Mouse (Mus musculus) limb, embryonic 12.5 days (tissue): ENCODE measurements around the gene Bricd5. TPM values are rescaled to one million over a fixed set of nuclear protein-coding genes. Genes with fewer than 3 reads are reported as not detected.
A peak's percentile ranks its signal among the peaks of the same experiment; 100 is the strongest.

ENCODE experiments used
- ATAC-seq: fragments of 200-750 bp; cut with Nextera tagmentation; 2 replicates; pipeline ENCODE4 v1.8.0; 2017; ENCODE audit warnings: low read depth, moderate TSS enrichment; ENCODE audit not compliant: insufficient number of reproducible peaks, insufficient read depth, low FRiP score, low TSS enrichment
- H3K27ac ChIP-seq: fragments of 300-500 bp; sonication (generic); 2 replicates; pipeline ENCODE4 v1.5.1; 2016; ENCODE audit warnings: mild to moderate bottlenecking, moderate library complexity
- H3K27me3 ChIP-seq: fragments of 300-500 bp; sonication (generic); 2 replicates; pipeline ENCODE4 v1.6.1; 2016; ENCODE audit warnings: mild to moderate bottlenecking, moderate library complexity
- H3K36me3 ChIP-seq: fragments of 300-500 bp; sonication (generic); 2 replicates; pipeline ENCODE4 v1.6.1; 2016; ENCODE audit warnings: mild to moderate bottlenecking, moderate library complexity
- H3K4me1 ChIP-seq: fragments of 300-500 bp; sonication (generic); replicated peaks from 2 replicates; pipeline ENCODE4 v1.6.1; 2016
- H3K4me2 ChIP-seq: fragments of 300-500 bp; sonication (generic); 2 replicates; pipeline ENCODE4 v1.6.1; 2016; ENCODE audit warnings: mild to moderate bottlenecking, moderate library complexity
- H3K4me3 ChIP-seq: fragments of 300-500 bp; sonication (generic); replicated peaks from 2 replicates; pipeline ENCODE4 v1.5.1; 2016; ENCODE audit warnings: mild to moderate bottlenecking
- H3K9ac ChIP-seq: fragments of 300-500 bp; sonication (generic); replicated peaks from 2 replicates; pipeline ENCODE4 v1.6.1; 2016; ENCODE audit warnings: mild to moderate bottlenecking, moderate library complexity
- H3K9me3 ChIP-seq: fragments of 300-500 bp; sonication (generic); 2 replicates; pipeline ENCODE4 v1.6.1; 2016; ENCODE audit warnings: mild to moderate bottlenecking, moderate library complexity
- WGBS: fragments of 180-500 bp; shearing (Covaris S2); methylation state at CpG from one replicate; pipeline ENCODE4 v1.1.7; 2016; 5-methylcytosine and 5-hydroxymethylcytosine counted together
- polyA plus RNA-seq: library from polyadenylated mRNA; unstranded; fragments of >200 nt; fragmentation: Nextera tagmentation; extraction: Ambion mirVana; gene quantifications from 2 replicates; pipeline ENCODE4 v1.2.1, GENCODE M21; 2016

Gene Bricd5
- polyA plus RNA-seq, 1 experiment from 2014 or later = not detected

DNA sequence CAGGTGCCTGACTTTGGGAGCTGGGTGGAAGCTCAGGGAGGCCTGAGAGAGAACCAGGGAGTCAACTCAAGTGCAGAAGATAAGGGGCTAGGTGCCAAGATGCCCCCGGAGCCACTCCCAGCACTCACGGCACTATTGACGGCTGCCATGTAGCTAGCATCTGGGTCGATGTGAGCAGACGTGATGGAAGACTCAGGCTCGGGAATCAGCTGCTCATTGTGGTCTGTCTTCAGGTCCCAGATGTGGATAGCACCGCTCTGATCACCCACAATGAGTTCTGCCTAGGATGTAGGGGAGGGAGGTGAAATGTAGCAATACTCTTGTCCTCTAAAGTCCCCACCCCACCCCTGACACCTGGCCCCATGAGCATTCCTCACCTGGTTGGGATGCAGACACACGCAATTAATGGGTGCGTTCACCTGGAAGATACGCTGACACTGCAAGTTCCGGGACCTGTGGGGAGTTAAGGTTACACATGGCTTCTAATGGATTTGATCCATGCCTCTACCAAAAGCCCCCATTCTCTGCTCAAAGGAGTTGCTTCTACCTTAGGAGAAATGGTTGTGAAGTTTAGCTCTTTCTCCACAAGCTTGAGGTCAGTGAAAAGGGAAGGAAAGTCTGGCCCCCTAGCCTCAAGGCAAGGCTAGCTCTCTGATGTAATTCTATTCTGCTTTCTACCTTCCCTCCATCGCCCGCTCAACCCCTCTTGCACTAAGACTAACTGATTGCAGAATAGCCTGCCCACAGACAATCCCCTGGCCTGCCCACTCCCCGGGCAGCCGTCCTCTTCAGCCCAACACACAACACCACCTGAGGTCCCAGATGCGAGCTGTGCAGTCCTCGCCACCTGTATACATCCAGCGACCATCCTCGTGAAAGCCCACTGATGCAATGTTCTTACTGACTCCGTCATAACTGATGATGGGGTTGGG lies 3.6 kb downstream of the Bricd5 start:
- Histone ChIP-seq H3K4me3 (no peak overlapping the region; the same call in 1 of the 2 replicates), H3K27ac (no peak overlapping the region), H3K4me1 (peaks cover 30% of the 10 kb centered on the region), H3K27me3 (no peaks in the 10 kb centered on the region), H3K36me3 (peaks cover 55% of the 10 kb centered on the region), H3K4me2 (peak overlapping the region; percentile 69), H3K9ac (peak overlapping the region; percentile 78), H3K9me3 (no peaks in the 10 kb centered on the region)
- 92% methylated on average over 20 of the region's 20 CpGs for WGBS
- ATAC-seq = no peak

DNA sequence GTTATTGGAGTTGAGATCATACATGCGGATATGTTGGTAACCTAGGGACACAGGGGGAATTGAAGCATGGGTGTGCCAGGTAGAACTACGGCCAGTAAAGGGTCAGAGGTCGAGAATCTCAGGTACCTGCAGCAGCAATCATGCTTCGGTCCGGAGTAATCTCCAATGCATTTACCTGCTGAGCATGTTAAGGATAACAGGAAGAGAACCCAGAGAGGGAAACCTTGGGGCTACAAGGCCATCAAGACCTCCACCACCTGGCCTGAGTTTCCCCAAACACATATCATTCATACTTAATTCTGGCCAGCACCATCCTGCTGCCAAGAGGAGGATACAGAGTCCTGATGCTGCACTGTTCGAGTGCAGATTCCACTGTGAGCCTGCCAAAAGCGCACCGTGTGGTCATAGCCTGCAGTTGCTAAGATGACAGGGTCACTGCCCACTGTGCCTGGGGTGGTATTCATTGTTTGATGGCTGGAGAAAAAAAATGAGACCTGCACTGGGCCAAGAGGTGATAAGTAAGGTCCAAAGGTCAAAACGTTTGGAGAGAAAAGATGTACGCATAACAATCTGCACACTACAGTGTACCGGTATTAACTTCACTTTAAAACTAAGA lies 4.4 kb downstream of the Bricd5 start:
- peak; percentile 12; the same call in 1 of the 2 replicates for ATAC-seq
- Histone ChIP-seq H3K27me3 (no peaks in the 10 kb centered on the region), H3K36me3 (peaks cover 49% of the 10 kb centered on the region), H3K27ac (0 out of 2 replicates have a peak overlapping the region, but pooled peaks have one; percentile 45), H3K9me3 (no peaks in the 10 kb centered on the region), H3K4me3 (peak overlapping the region; percentile 70), H3K4me2 (peak overlapping the region; percentile 69), H3K9ac (peak overlapping the region; percentile 78), H3K4me1 (peaks cover 23% of the 10 kb centered on the region)
- 60% methylated on average over 11 of the region's 11 CpGs for WGBS

DNA sequence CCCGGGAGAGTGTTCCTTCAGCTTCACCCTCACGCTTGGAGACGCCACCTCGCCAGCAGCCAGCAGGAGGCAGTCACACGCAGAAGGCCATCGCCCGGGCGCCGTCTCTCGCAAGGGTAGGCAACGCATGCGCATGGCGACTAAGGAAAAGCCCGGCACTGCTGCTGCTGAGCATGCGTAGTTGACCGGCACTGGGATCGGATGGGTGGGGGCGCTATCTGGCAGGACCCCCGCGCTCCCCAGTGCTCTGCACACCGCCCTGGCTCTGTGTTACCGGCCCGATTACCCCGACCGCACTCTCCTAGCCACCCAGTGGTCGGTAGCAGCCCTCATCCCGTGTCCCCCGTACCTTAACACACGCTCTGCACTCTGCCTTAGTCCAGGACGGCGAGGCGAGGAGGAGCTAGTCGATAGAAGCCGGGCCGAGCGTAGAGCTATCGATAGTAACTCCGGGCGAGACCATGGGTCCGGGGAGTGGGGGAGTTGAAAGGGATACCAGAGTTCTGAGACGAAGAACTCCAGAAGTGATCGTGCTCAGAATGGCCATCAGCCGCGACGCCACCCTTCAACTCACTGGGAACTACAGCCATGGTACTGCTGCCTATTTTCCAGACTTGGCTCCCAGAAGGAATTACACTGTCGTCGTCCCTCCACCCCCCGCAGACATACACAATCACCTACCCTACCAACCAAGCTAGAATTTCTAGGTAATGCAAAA lies 5.1 kb downstream of the Bricd5 start, which contains the start of gene Mlst8:
Gene Mlst8 (minus strand): TSS at position 416 of the 718 bp plus-strand sequence.
- peak; percentile 89 for ATAC-seq
- WGBS = under 1% methylated on average over 48 of the region's 48 CpGs

DNA sequence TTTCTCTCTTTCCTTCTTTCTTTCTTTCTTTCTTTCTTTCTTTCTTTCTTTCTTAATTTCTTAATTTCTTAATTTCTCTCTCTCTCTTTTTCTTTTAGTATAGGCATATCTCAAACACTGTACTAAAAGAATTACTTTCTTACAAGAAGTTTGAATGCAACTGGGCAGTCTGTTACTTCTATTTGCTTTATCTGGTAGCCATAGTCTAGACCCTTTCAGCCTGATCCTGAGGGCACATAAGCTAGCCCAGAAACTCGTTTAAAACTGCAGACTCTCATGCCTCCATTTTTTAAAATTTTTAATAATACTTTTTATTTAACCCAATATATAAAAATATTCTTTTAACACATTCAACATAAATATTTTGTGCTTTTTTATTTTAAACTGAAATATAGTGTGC lies 5.7 kb downstream of the Bricd5 start:
- Histone ChIP-seq H3K4me1 (peaks cover 15% of the 10 kb centered on the region), H3K27me3 (no peaks in the 10 kb centered on the region), H3K36me3 (peaks cover 36% of the 10 kb centered on the region), H3K9me3 (no peaks in the 10 kb centered on the region), H3K4me2 (peak overlapping the region; percentile 69), H3K9ac (no peak overlapping the region), H3K4me3 (peak overlapping the region; percentile 70), H3K27ac (peak overlapping the region; percentile 67; the same call in 1 of the 2 replicates)
- no peak for ATAC-seq
- 36% methylated on average over 1 of the region's 1 CpGs for WGBS

More for the DNA sequence above, 5.1 kb downstream of the Bricd5 start, which contains the start of gene Mlst8:
- Histone ChIP-seq H3K4me3 (peak within 1 kb of the TSS; percentile 70), H3K4me2 (peak within 1 kb of the TSS; percentile 69), H3K36me3 (peaks cover 42% of the 10 kb centered on the region), H3K9me3 (no peaks in the 10 kb centered on the region), H3K27me3 (no peaks in the 10 kb centered on the region), H3K4me1 (peaks cover 20% of the 10 kb centered on the region), H3K27ac (peak within 1 kb of the TSS; percentile 97), H3K9ac (peak within 1 kb of the TSS; percentile 78)

DNA sequence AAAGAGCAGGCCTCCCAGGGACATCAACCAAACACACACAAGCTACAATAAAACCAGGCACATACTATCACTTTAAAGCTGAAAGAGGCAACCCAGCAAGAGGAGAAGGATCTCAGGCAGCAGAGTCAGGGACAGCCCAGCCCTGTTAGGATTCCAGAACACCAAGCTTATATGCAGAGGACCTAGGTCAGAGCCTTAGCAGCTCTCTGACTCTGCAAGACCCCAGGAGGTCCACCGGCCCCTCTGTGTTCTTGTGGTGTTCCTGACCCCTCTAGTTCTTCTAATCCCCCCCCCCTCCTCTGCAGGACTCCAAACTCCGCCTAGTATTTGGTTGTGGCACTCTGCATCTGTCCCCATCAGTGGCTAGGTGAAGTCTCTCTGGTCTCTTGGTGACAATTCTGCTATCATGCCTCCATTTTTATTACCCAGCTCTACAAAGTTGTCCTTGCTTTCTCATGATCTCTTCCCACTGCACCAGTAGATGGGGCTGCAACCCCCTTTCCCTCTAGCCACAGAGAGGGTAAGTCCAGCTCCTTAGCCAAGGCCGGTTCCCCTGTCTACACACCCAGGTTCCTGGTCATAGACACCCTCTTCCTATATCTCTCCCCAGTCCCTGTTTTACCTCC lies 6.6 kb downstream of the Bricd5 start:
- Histone ChIP-seq H3K4me1 (peaks cover 13% of the 10 kb centered on the region), H3K4me2 (0 out of 2 replicates have a peak overlapping the region, but pooled peaks have one; percentile 69), H3K36me3 (peaks cover 27% of the 10 kb centered on the region), H3K27ac (no peak overlapping the region; the same call in 1 of the 2 replicates), H3K4me3 (no peak overlapping the region), H3K9me3 (no peaks in the 10 kb centered on the region), H3K9ac (0 out of 2 replicates have a peak overlapping the region, but pooled peaks have one; percentile 1), H3K27me3 (no peaks in the 10 kb centered on the region)
- no peak for ATAC-seq
- WGBS = 55% methylated on average over 3 of the region's 3 CpGs

DNA sequence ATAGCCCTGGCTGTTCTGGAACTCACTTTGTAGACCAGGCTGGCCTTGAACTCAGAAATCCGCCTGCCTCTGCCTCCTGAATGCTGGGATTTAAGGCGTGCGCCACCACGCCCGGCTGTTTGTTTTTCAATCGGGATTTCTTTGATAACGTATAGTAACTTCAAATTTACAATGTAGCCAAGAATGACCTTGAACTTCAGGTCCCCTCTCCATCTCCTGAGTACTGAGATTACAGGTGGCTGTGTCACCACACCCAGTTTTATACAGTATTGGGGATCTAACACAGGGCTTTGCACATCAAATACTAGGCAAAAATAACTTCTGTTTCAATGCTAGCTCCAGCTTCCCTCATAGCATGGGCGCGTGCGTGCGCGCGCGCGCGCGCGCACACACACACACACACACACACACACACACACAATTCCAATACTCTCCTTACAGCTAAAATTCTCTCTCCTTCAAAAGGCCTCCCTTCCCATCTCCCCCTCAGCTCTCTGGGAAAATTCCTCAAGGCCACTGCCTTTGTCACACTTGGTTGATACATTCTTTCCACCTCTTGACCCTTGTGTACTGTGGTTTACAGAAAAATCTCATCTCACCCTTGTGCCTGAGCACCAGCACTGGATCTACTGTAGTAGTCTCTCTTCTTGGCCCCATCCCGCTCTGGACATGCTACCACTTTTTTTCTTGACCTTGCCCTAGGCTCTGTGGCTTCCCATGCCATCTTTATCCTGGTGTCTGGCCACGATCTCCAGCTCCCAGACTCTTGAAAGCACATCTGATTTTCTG lies 7.5 kb downstream of the Bricd5 start:
- H3K9ac ChIP-seq = no peak overlapping the region
- H3K4me2 ChIP-seq = no peak overlapping the region
- no peak overlapping the region for H3K27ac ChIP-seq
- H3K36me3 ChIP-seq = peaks cover 18% of the 10 kb centered on the region
- H3K9me3 ChIP-seq = no peaks in the 10 kb centered on the region
- H3K4me3 ChIP-seq = no peak overlapping the region
- no peaks in the 10 kb centered on the region for H3K27me3 ChIP-seq
- WGBS = 94% methylated on average over 20 of the region's 20 CpGs
- no peak for ATAC-seq
- peaks cover 18% of the 10 kb centered on the region for H3K4me1 ChIP-seq

DNA sequence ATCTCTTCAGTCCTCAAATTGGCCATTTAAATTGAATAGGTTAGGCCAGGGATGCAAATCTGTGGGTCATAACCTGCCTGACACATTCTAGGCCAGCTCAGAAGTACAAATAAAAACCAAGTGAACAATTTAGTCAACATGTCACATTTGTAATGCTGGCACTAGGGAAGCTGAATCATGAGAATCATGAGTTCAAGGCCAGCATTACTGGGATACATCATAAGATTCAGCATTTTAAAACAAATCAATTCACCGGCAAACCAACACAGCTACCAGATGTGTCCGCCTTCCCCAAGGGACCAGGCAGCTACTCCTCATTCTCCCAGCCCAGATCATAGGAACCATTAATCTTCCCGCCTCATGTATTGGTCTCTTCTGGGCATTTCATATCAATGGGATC lies 9.8 kb downstream of the Bricd5 start:
- Histone ChIP-seq H3K4me2 (no peak overlapping the region), H3K27me3 (peaks cover 15% of the 10 kb centered on the region), H3K36me3 (no peaks in the 10 kb centered on the region), H3K4me3 (no peak overlapping the region), H3K4me1 (peaks cover 15% of the 10 kb centered on the region), H3K9ac (no peak overlapping the region), H3K9me3 (no peaks in the 10 kb centered on the region), H3K27ac (no peak overlapping the region)
- WGBS = 84% methylated on average over 3 of the region's 3 CpGs
- ATAC-seq = no peak

DNA sequence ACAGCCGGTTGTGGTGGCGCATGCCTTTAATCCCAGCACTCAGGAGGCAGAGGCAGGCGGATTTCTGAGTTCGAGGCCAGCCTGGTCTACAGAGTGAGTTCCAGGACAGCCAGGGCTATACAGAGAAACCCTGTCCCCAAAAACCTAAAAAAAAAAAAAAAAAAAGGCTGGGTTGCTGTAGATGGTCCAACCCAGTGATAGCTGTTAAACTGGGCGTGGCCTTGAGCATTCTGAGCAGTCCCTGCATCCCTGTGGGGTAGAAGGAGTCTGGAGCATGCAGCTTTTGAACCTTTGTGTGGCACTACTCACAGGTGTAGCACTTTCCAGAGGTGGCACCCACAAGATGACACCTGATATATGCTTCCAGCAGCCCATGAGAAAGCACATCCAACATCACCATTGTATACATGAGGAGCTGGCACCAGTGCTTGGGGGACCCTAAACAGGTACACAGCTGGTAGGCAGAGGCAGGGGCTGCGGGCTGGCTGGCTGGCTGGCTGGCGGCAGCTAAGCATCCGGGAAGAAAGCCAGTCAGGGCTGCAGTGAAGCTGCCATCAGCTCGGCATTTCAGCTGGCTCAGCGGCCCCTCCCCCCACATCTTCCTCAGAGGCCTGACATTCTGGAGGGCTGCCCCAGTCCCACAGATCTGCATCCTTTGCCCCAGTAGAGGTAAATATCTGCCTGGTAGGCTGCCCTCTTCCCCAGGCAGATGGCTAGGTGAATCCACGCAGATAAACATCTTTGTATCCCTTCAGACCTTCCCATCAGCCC lies 11.6 kb downstream of the Bricd5 start:
- H3K27ac ChIP-seq = no peak overlapping the region

DNA sequence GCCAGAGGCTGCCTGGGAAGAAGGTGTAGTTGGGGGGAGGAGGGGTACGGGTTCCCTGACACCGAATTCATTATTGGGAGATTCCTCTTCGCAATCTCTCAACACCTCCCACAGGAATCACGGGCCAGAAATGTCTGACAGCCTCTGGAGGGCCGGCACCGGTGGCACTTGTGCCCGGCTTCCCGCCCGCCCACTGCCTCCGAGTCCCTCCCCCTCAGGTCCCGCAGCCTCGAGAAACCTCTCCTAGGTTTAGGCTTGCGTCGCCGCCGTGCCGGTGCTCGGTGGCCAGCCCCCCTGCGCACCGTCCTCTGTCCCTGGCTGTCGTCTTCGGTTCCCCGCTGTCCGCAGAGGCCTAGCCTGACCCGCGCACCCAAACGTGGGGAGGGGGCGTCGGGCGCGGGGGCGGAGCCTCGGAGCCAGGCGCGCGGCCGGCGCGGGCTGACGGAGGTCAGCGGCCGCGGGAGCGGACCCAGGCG lies 14.5 kb downstream of the Bricd5 start, which contains the start of gene Caskin1:
Gene Caskin1 (plus strand): TSS at position 416 of the 476 bp plus-strand sequence.
- peaks cover 37% of the 10 kb centered on the region for H3K27me3 ChIP-seq
- H3K27ac ChIP-seq = peak within 1 kb of the TSS; percentile 35; the same call in 1 of the 2 replicates

More for the DNA sequence above, 11.6 kb downstream of the Bricd5 start:
- peaks cover 30% of the 10 kb centered on the region for H3K27me3 ChIP-seq
- H3K36me3 ChIP-seq = no peaks in the 10 kb centered on the region
- 0 out of 2 replicates have a peak overlapping the region, but pooled peaks have one; percentile 17 for H3K4me2 ChIP-seq
- 0 out of 2 replicates have a peak overlapping the region, but pooled peaks have one; percentile 3 for H3K4me3 ChIP-seq
- H3K9me3 ChIP-seq = no peaks in the 10 kb centered on the region
- WGBS = 42% methylated on average over 11 of the region's 11 CpGs
- H3K4me1 ChIP-seq = peaks cover 21% of the 10 kb centered on the region
- ATAC-seq = no peak
- no peak overlapping the region; the same call in 1 of the 2 replicates for H3K9ac ChIP-seq

More for the DNA sequence above, 14.5 kb downstream of the Bricd5 start, which contains the start of gene Caskin1:
- Histone ChIP-seq H3K36me3 (no peaks in the 10 kb centered on the region), H3K4me2 (peak within 1 kb of the TSS; percentile 95), H3K4me3 (peak within 1 kb of the TSS; percentile 80), H3K4me1 (peaks cover 21% of the 10 kb centered on the region), H3K9me3 (no peaks in the 10 kb centered on the region), H3K9ac (peak within 1 kb of the TSS; percentile 83)
- 1% methylated on average over 38 of the region's 45 CpGs for WGBS
- ATAC-seq = peak; percentile 53
